Mouse (Mus musculus) gastrocnemius, adult 2 months (tissue): ENCODE data around the gene Camta1. TPM values are rescaled to one million over a fixed set of nuclear protein-coding genes. Genes with fewer than 3 reads are reported as not detected.

ENCODE experiments used
- DNase-seq: peaks from one replicate; pipeline ENCODE4 v3.0.0; 2022
- H3K27ac ChIP-seq: fragments of 200-600 bp; 2 replicates; pipeline ENCODE4 v1.8.1; 2022; ENCODE audit warnings: mild to moderate bottlenecking
- H3K4me3 ChIP-seq: fragments of 200-600 bp; 2 replicates; pipeline ENCODE4 v1.8.1; 2022; ENCODE audit warnings: mild to moderate bottlenecking, moderate library complexity
- CTCF ChIP-seq: fragments of 200-600 bp; IDR thresholded peaks from 2 replicates; pipeline ENCODE4 v1.8.1; 2022; ENCODE audit warnings: antibody characterized with exemption, mild to moderate bottlenecking, moderate library complexity
- intact Hi-C: fragments of 180-260 bp; cut with DNase I; formaldehyde crosslinking; loops from one replicate; pipeline ENCODE4 v1.15.1; 2025
- total RNA-seq, 2 experiments: library from RNA; stranded (reverse); gene quantifications; 2 replicates each; pipeline ENCODE4 v1.2.3; 2021

The Camta1 gene
- total RNA-seq, 2 experiments from 2014 or later: 95.9 to 126 TPM

- DNase-seq: no peak
- Histone ChIP-seq H3K27ac (no peak overlapping the region), H3K4me3 (no peak overlapping the region)
- intact Hi-C loops: no loop called here
- no peak for TF ChIP-seq CTCF
Observed at GRCm38 (mm10) chr4:151222635-151223034, 639.0 kb downstream of the Camta1 start.

- DNase-seq: no peak
- TF ChIP-seq CTCF: no peak
- no peak overlapping the region for H3K27ac ChIP-seq
- no peak overlapping the region for H3K4me3 ChIP-seq
- intact Hi-C loops: no loop called here
Observed at GRCm38 (mm10) chr4:151216553-151217292, 645.0 kb downstream of the Camta1 start.

GRCm38 (mm10) chr4:151215866-151216265 lies 645.8 kb downstream of the Camta1 start:
- no peak for TF ChIP-seq CTCF
- no peak for DNase-seq
- no peak overlapping the region for H3K27ac ChIP-seq
- H3K4me3 ChIP-seq: no peak overlapping the region
- intact Hi-C loops: no loop called here

- intact Hi-C loops: no loop called here
- TF ChIP-seq CTCF: no peak
- Histone ChIP-seq H3K27ac (no peak overlapping the region), H3K4me3 (no peak overlapping the region)
- DNase-seq: no peak
Observed at GRCm38 (mm10) chr4:151215179-151215578, 646.5 kb downstream of the Camta1 start.

- H3K4me3 ChIP-seq: no peak overlapping the region
- intact Hi-C loops: no loop called here
Observed at GRCm38 (mm10) chr4:151213475-151213874, 648.2 kb downstream of the Camta1 start.

GRCm38 (mm10) chr4:151211992-151212391 lies 649.7 kb downstream of the Camta1 start:
- Histone ChIP-seq H3K4me3 (no peak overlapping the region), H3K27ac (no peak overlapping the region)
- TF ChIP-seq CTCF: no peak
- intact Hi-C loops: no loop called here
- DNase-seq: no peak

More at GRCm38 (mm10) chr4:151213475-151213874, 648.2 kb downstream of the Camta1 start:
- DNase-seq: no peak
- no peak for TF ChIP-seq CTCF
- H3K27ac ChIP-seq: no peak overlapping the region

- H3K4me3 ChIP-seq: no peak overlapping the region
- H3K27ac ChIP-seq: no peak overlapping the region
- no peak for DNase-seq
- intact Hi-C loops: no loop called here
- no peak for TF ChIP-seq CTCF
Observed at GRCm38 (mm10) chr4:151207566-151207965, 654.1 kb downstream of the Camta1 start.

- no peak for DNase-seq
- no peak for TF ChIP-seq CTCF
- Histone ChIP-seq H3K27ac (no peak overlapping the region), H3K4me3 (no peak overlapping the region)
- intact Hi-C loops: no loop called here
Observed at GRCm38 (mm10) chr4:151202891-151203290, 658.8 kb downstream of the Camta1 start.

GRCm38 (mm10) chr4:151200316-151200715 lies 661.4 kb downstream of the Camta1 start:
- Histone ChIP-seq H3K27ac (no peak overlapping the region), H3K4me3 (no peak overlapping the region)
- no peak for TF ChIP-seq CTCF
- intact Hi-C loops: no loop called here
- no peak for DNase-seq

GRCm38 (mm10) chr4:151195126-151195525 lies 666.5 kb downstream of the Camta1 start:
- no peak for DNase-seq
- intact Hi-C loops: loop anchor here (10.0 kb wide), 1 partner anchor 400 kb away; no protein-coding TSS in a partner anchor
- Histone ChIP-seq H3K27ac (no peak overlapping the region), H3K4me3 (no peak overlapping the region)
- no peak for TF ChIP-seq CTCF

- no peak overlapping the region for H3K27ac ChIP-seq
- no peak overlapping the region for H3K4me3 ChIP-seq
- intact Hi-C loops: loop anchor here (10.0 kb wide), 1 partner anchor 400 kb away; no protein-coding TSS in a partner anchor
Observed at GRCm38 (mm10) chr4:151194715-151195097, 667.0 kb downstream of the Camta1 start.

GRCm38 (mm10) chr4:151194030-151194714 lies 667.5 kb downstream of the Camta1 start:
- Histone ChIP-seq H3K4me3 (no peak overlapping the region), H3K27ac (no peak overlapping the region)
- no peak for TF ChIP-seq CTCF
- intact Hi-C loops: loop anchor here (10.0 kb wide), 1 partner anchor 401 kb away; no protein-coding TSS in a partner anchor
- DNase-seq: no peak

More at GRCm38 (mm10) chr4:151194715-151195097, 667.0 kb downstream of the Camta1 start:
- TF ChIP-seq CTCF: no peak
- no peak for DNase-seq

- peak; percentile 51 for DNase-seq
Observed at GRCm38 (mm10) chr4:151186447-151186846, 675.2 kb downstream of the Camta1 start.

GRCm38 (mm10) chr4:151185750-151186149 lies 675.9 kb downstream of the Camta1 start:
- DNase-seq: no peak
- no peak for TF ChIP-seq CTCF
- no peak overlapping the region for H3K4me3 ChIP-seq
- H3K27ac ChIP-seq: no peak overlapping the region
- intact Hi-C loops: no loop called here

More at GRCm38 (mm10) chr4:151186447-151186846, 675.2 kb downstream of the Camta1 start:
- TF ChIP-seq CTCF: no peak
- intact Hi-C loops: no loop called here
- Histone ChIP-seq H3K4me3 (no peak overlapping the region), H3K27ac (no peak overlapping the region)
